Mouse (Mus musculus): ENCODE data around the gene Wnt4.

Wnt4 gene

DNA sequence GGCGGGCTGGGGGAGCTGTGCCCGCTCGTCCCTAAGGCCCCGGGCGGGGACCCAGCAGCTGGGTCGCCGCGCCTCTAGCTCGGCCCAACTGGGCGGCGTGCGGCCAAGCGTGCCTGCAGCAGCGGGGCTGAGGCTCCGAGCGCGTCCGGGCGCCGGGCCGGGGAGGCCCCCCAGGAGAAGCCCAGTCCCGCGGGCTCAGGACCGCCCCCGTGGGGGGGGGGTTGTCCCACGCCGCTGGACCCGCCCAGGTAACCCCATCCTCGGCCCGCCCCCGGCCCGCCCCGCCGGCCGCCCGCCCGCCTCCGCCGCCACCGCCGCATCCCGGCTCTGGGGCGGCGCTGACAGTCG, at the start of gene Wnt4:
Gene Wnt4, plus strand, starts transcription at position 324 of the 348 bp plus-strand sequence.
- peak; percentile 19 for DNase-seq

DNA sequence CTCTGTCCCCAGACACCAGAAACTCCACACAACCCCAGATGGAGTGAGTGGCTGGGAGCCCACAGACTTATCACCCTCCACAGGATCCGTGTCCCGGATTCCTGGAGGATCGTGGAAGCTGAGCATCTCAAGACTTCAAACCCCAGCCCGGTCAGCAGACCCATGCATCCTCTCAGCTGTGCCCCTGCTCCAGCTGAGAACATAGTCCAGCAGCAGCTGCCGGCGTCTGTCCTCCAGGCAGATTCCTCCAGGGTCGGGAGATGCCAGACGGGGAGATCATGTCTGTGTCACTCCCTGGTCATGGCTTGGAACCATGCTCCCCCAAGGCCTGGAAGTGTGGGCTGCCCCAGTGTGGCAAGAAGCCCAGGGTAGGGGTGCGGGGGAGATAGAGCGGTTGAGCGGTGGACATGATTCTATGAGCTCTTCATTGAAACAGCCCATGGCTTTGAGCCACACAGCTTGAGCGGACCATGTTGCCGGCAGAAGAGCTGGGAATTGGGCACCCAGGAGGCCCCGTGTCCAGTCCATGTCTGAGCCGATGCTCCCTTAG, 48.6 kb upstream of the Wnt4 start:
- no peak for DNase-seq

DNA sequence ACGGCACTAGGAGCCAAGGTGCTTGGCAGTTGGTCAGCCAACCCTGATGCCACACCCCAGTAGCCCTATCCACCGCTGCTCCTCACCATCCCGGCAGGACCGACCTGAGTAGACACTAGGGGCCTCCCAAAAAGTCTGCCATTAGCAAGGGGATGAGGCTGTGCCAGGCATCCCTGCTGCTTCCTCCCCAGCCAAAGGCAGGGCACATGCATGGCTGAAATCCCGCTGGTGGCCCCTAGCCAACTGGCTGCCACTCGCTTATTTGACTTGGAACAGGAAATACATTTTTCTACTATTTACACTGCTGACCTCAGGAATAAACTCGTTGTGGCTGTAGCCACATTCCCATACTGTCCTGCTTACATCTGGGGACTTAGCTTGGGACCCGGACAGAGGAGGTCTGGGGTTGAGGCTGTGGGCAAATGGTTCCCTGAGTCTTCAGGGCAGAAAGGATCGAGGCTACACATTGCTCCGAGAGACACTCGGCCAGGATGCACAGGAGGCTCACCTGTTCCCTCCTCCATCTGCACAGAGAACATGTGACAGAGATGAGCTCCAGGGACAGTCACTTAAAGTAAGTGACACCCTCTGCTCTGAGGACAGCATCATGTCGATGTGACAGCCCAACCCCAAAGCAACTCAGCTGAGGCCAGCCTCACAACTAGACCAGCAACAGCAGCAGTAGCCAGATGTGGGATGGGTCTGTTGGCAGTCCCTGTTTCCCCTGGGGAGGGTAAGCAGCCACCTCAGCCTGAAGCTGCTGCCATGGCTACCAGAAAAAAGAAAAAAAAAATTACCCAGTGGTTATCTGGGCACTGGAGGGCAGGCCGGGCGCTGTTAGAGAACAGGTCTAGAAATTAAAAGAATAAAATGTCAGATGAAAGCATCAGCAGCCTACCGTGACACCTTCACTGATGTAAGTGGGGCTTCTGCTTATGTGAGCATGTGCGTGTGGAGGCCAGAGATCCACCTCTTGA, 45.5 kb upstream of the Wnt4 start:
- DNase-seq: peak; percentile 48

DNA sequence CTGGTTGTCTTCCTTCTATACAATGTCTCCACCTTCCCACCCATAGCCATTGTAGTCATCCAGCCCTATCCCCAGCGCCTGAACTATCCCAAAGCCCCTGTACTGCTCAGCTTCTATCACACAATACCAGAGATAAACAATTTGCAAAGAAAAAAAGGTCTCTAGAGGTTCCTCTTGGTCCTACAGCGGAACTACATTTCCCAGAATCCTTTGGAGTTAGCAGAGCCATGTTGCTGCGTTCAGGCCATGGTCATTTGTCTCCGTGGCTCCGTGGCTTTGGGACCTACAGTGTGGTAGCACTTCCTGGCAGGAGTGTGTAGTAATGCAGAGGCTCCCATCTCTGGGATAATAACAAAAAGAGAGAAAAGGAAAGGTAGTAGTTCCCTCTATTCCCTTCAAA, 43.7 kb upstream of the Wnt4 start:
- DNase-seq: no peak

DNA sequence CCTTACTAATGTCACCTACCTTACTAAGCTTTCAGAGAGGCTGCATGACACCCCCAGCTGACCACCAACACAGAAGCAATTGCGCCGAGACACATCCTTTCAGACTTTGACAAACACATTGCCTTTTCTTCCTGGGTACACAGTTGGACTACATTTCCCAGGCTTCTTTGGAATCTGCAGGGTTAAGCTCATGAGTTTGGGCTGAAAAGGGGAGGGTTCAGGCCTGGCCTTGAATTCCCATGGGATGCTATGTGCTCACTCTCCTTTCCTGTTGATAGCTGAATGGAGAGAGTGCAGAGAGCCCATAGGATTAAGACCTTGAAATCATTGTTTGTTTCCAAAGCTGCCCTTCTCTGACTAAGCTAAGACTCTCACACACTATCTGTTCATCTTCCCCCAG, 42.8 kb upstream of the Wnt4 start:
- DNase-seq: peak; percentile 17

DNA sequence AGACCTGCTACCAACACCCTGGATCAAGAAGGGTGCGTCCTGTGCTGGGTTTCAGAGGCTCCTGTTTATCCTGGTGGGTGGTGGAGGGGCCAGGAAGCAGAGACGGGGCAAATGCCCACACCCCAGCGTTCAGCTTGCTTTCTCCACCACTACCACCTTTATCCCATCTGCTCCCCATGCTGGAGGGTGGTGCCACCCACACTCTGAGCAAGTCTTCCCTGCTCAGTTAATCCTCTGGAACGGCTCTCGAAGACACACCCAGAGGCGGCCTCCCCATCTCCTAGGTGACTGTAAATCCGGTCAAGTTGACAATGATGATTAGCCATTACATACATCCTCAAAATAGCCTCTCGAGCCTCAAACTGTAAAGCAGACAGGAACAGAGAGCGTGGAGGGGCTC, 41.9 kb upstream of the Wnt4 start:
- DNase-seq: no peak

DNA sequence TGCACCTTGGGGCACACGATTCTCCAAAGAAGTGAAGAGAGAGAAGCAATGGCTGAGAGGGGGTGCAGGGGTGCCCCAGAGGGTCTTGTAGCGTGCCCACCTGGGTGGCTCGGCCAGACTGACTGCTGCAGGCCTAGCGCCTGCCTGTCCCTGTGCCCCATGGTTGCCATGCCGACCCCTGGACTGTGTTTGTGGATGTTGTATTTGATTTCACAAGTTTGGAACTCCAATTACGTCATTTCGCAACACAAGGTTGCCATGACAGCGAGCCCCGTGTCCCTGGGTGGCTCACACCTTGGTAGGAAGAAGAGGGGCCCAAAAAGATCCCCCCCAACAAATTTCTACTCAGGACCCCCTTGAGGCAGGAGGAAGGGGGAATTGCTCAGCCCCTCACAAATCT, 32.4 kb upstream of the Wnt4 start:
- DNase-seq: no peak

DNA sequence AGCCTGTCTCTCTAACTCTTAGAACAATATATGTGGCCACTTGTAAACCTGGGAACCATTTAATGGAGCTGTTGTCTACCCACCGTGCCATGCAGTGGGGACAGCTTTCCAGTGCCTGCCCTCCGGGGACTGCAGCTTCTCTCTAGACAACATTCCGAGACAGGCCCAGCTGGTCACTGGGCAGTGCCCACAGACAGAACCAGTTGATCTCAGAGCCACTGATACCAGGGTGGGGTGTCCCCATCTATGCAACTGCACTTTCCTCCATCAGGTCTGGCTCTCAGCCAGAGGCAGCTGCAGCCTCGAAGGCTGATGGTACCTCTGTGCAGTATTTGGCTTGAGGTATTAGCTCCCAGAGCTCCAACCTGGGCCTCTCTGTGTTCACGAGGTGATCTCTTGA, 27.0 kb upstream of the Wnt4 start:
- no peak for DNase-seq

DNA sequence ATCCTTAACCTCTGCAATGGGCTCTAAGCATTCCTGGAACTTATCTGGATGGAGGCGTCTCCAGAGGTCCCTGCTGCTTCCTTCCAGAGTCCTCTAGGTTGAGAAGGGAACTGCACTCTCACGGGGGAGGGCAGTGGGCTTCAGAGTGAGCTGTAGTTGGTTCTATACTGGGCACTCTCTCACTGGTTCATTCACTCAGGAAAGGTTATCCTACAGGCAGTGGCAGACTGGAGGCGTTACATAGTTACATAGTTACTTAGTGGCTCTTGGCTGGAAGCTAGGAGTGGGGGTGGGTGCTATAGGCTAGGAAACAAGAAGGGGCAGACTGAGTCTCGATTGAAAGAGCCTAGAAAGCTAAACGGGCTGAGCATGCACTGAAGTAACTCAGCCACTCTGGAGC, 26.4 kb upstream of the Wnt4 start:
- no peak for DNase-seq

DNA sequence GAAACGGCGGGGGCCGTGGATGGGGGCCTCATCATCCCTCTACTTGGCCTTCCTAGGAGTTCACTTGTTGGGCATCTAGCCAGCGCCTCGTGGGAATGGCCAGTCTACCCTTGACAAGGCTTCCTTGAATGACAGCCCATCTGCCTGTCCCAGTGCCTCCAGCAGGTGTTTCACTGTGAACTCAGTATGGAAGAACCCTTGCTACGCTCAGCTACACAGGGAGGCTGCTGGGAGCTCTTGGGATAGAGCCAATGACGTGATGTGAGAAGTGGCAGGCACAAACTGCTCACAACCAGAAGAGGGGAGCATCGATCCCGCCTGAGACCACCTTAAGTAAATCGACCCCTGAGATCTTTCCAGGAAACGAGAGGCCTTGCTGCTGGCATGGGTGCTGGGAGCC, 23.7 kb upstream of the Wnt4 start:
- DNase-seq: no peak

DNA sequence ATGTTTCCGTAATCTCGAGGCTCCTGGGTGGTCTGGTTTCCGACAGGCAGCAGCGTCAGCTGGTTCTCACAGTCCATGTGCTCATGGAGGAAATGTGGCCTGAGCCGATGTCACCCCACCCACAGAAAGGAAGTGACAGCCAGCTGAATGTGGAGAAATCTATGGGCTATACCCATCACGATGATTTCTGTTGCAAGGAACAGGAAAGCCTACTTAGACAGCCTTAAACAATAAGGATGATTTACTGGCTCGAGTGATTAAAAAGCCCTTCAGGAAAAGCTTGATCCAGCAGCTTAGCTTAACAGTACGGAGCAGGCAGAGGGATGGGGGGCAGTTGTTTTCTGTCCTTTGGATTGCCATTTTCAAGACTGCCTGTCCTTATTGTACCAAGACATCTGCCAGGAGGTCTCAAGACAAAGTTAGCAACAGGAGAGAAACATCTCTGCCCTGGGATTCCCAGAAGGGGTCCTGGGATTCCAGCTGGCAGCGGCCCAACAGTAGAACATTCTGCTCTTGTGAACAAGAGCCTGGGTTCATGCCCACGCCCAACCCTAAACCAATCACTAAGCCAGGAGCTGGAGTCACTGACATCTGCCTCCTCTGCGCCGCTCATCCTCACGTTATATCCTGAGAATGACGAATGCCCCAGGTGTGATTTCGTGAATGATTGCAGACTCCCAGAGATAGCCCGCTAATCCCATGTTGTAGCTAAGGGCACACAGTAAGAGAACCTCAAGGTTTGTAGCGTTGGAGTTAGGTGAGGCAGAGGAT, 22.9 kb upstream of the Wnt4 start:
- no peak for DNase-seq

DNA sequence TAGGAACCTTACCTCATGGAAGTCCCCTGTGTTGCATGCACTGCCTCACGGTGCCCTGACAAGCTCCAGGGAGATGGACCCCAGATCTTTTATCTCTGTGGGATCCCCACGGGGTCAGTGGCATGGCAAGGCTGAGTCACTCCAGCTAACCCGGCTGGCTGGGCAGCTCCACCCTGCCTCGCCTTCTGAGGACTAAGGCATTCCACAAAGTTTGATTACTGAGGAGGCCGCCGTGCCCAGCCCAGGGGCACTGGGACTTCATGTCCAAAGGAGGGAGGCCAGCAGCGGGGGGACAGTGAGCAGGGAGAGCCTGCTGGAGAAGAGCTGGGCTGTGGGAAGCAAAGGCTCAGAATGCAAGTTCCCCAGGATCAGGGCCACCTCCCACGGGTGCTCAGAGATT, 21.7 kb upstream of the Wnt4 start:
- DNase-seq: no peak

DNA sequence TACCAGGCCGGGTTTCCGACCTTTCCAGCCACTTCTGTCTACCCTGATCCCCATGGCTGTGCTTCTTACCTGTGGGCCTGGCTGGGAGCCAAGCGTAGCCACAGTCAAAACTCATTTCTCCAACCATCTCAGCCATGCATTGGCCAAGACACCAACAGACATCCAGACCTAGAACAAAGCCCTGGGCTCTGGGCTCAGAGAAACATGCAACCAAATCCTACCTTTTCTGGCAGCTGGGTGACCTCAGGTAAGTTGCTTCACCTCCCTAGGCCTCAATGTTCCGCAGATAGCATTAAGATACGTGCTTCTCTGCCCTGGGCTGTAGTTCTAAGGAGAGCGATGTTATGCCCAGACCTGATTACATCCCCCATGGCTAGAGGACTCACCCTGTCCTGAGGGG, 15.5 kb upstream of the Wnt4 start:
- no peak for DNase-seq

DNA sequence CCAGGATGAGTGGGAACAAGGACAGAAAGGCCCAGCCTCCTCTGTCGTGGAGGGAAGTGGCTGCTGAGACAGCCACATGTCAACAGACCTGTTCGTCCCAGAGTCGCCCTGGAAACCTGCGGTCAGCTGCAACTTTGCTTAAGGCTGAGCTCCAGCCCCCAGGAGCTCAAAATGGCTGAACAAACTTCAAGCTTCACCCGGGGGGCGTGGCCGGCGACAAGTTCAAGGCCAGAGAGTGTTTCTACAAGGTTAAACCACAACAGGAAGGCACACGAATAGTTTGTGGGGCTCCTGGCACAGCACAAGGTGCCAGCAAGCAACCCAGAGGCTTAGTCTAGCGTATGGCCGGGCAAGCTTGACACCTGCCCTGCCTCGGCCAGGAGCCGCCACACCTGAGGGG, 13.2 kb upstream of the Wnt4 start:
- no peak for DNase-seq

DNA sequence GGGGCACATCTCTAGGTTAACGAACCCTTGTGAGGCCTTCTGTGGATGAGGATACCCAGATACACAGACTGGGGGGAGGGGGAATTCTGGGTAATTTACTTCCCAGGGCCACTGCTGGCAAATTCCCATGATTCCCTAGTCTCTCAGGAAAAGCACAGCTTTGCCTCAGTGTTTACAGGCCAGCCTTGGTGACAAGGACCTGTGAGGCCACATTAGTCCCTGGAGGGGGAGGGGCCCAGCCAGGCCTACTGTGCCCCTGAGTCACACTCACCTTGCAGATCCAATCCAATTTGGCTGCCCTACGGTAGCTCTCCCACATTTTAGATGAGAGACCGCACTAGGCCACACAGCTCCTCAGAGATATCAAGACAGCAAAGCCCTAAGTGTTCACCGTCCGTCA, 12.2 kb upstream of the Wnt4 start:
- no peak for DNase-seq

DNA sequence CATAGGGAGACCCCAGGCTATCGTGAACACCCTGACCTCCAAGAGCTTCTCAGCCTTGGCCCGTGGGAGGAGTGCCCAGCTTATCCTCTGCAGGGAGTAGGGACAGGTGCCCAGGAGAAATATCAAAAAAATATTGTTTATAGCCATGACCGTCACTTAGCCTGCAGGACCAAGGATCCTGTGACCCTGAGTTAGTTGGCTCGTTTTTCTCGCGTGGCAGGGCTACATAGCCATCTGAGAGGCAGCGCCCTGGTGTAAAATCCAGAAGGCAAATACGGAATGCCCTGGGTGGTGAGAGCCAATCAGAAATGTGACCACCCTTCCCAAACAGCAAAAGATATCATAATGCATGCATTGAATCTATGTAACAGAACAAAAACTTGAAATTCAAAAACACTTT, 8.7 kb upstream of the Wnt4 start:
- DNase-seq: no peak

DNA sequence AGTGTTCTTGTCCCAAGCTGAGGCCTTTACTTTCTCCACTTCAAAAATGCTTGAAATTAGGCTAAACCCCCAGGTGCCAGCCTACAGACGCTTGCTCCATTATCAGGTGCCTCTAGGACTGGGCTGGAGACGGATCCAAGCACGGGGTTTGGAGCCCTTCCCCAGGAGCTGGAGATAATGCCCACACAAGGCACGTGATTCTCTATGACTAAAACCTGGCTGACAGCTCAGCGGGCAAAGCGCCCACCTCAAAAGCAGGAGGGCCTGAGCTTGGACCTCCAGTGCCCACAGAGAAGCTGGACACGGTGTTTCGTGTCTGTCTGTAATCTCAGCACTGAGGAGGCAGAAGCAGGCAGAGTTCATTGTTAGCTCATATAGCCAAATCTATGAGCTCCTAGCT, 5.4 kb upstream of the Wnt4 start:
- no peak for DNase-seq

DNA sequence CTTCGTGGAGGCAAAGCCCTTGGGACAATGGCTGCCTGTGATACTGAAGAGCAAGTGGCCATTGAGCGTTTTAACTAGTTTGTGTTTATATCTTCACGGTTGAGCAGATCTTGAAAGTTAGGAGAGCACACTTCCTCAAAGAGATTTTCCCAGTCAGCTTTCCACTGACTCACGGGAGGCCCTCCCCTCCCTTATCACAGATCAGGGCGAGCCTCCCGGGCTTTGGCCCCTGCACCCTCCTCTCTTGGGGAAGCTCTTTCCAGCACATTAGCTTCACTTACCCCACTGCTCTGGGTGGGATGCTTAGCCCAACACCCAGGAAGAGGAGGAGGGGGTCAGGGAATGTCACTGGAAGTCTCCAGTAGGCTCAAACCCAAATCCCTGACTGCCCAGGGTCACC, 3.0 kb upstream of the Wnt4 start:
- DNase-seq: no peak

DNA sequence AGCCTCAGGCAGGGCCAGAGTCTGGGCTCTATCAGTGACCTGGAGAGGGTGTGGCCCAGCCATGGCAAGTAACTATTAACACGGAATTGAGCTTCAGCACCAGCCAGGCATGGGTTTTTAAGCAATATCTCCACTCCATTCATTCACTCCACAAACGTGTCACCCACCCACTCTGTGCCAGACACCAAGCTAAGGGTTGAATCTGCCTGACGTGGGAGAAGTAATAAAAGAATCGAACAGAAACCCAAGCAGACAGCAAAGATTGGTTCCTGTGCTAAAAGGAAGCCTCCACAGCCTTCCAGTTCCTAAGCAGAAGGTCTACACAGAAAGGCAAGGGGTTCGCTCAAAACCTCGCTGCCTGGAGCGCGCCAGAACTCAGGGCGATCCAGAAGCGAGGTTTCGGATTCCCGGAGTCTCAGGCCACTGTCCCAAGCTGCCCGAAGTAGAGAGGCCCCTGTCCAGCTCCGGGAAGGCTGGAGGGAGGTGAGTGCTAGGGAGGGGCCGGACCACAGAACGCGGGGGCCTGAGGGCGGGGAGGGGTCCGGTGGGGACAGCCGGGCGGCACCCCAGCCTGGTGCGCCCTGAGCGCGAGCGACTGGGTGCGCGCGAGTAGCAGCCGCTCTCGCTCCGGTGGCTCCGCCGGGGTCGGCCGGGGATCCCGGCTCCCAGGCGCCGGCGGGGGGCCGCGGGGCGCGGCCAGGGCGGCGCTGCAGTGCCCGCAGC, 685 bp upstream of the Wnt4 start:
- no peak for DNase-seq

DNA sequence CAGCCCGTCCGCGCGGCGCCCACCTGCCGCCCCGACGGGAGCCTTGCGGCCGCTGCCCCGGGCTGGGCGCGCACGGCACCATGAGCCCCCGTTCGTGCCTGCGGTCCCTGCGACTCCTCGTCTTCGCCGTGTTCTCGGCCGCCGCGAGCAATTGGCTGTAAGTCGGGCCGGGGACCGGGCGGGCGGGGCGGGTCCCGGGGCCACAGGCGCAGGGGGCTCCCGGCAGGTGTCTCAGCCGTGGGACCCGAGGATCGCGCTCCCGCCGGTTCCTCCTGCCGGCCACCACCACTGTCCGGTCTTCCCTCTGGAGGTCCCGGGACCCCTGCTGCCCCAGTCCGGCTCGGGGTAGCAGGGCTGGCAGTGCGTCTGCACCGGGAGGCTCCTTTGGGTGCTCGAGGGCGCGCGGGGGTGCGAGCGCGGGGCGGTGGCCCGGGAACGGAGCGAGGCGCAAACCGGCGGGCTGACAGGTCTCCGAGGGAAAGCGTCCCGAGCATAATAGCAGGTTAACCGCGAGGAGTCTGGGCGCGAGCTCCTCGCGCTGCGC, 383 bp downstream of the Wnt4 start:
- DNase-seq: no peak

DNA sequence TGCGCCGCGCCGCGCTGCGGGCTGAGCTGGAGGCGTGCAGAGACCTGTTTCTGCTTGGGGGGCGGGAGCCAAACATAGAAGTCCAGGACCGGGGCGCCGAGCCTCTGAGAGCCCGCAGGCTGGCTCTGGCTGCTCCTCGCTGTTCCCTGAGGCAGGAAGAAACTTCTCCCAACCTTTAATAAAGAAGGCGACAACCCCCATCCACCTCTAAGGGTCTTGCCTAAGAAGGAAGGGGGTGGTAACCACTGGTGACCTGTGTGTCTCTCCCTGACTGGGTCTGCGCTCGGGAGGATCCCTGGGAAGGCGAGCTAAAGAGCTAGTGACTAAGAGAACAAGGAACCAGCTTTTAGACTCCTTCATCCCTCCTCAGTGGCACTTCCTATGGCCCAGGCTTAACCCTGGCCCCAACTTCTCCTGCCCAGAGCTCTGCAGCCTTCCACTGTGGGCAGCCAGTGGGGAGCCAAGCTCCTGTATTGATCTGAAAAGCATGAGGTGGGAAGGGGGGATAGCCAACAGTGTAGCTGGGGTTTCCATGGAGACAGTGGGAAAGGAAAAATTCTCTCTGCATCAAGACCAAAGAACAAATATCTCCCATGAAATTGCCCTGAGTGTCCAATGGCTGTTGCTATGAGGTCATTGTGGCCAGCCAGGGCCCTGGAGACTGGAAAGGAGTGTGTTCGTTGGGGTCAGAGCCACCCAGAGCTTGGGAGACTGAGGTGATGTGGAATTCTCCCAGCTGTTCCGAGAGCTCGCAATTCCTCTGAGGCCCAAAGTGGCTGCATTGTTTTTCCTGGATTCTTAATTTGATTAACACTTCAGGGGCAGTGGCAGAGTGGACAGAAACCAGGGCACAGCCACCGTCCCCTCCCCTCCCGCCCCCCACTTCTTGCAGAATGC, 1.1 kb downstream of the Wnt4 start:
- DNase-seq: no peak

DNA sequence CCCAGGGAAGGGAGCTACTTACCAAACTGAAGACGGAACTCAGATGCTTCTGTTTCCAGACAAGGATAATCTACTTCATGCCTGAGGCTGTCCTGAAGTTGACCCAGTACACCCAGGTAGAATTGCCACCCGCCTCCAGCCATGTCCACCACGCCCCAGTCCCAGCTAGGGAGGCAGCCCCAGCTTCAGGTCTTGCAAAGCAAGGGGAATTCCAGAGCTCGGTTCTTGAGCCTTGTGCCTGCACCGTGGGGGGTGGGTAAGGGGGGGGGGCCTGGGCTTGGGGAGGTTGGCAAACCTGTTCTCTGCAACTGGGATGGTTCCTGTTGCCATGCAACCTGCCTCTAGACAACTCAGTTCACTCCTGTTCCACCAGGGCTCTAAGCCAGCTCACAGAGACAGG, 2.1 kb downstream of the Wnt4 start:
- DNase-seq: no peak
